10 mouse cellular contexts compared by ENCODE assay signal in the genomic region with DNA sequence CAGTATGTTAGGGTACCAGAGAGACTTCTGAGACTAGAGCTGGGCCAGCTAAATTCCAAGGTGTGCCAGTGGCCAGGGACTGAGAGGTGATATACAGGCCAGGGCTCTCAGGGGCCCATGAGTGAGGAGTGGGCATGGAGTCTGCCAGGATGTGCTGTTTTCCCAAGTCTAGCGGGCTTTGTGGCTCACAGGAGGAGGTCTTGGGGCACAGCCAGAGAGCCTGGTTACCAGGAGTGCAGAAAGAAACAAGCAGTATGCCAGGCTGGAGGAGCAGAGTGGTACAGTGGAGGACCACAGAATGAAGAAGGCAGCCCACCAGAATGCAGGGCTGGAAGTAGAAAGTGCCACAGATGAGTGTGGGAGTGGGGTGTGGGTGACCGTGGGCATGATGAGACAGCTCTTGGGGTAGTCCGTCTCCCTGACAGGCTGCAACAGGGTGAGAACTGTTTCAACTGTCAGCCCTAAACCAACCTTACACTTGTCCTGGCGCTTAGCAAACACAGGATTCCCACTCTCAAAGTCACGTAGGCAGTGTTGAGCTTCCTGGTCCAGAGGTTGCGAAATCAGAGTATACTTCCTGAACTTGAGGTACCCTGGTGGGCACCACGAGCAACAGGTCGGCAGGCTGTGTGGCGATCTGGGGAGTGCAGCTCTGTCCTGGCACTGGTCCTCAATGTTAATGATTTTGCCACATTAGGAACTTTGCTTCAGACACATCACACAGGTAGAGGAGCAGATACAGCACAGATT. TPM values are rescaled to one million over a fixed set of nuclear protein-coding genes. Genes with fewer than 3 reads are reported as not detected.
A peak's percentile ranks its signal among the peaks of the same experiment; 100 is the strongest.
DNase-seq lines count a peak whose midpoint lies in the region; ATAC-seq and TF ChIP-seq lines count a peak whose summit lies in the region.
"Had no signal": no experiment of that assay in that cellular context is flagged by ENCODE, and none has a peak within 500 bp of the region (broad histone marks: within the 10 kb centered on the region; RNA-seq: fewer than 3 reads in every experiment).

No protein-coding gene starts in this region.

- no peak overlapping the region for H3K4me3 ChIP-seq in layer of hippocampus, adult 2 months
- no peak overlapping the region for H3K4me3 ChIP-seq in neural tube, embryonic 14.5 days (ENCODE audit: low read depth, low read length)
- H3K4me3 ChIP-seq in hindbrain, embryonic 14.5 days (replicated peaks; ENCODE audit: low read length) = no peak overlapping the region
- H3K4me3 ChIP-seq: heart, embryonic 15.5 days had no signal

- DNase-seq in layer of hippocampus, adult 2 months (ENCODE audit: low spot score in 2 of 2) = peak in 1 of 2 experiments; percentile 39
- no peak for DNase-seq in layer of hippocampus, adult 9-11 months
- no peak for DNase-seq in neural tube, embryonic 10.5 days (ENCODE audit: extremely low spot score, low spot score)
- DNase-seq in hindbrain, embryonic 14.5 days (ENCODE audit: low spot score) = peak; percentile 52
- no peak for DNase-seq in left cerebral cortex, postnatal 14 days (ENCODE audit: low spot score in 2 of 2)
- DNase-seq: gastrocnemius, postnatal 14 days had no signal

- H3K36me3 ChIP-seq in neural tube, embryonic 14.5 days (ENCODE audit: control insufficient read depth, insufficient read depth, low read length) = no peaks in the 10 kb centered on the region
- H3K36me3 ChIP-seq in hindbrain, embryonic 14.5 days (replicated peaks; ENCODE audit: control insufficient read depth, insufficient read depth) = no peaks in the 10 kb centered on the region
- H3K36me3 ChIP-seq: heart, embryonic 15.5 days had no signal

- H3K27me3 ChIP-seq in neural tube, embryonic 14.5 days (ENCODE audit: control insufficient read depth, insufficient read depth, low read length) = no peaks in the 10 kb centered on the region
- H3K27me3 ChIP-seq in hindbrain, embryonic 14.5 days (ENCODE audit: control insufficient read depth, insufficient read depth, low read length) = no peaks in the 10 kb centered on the region
- H3K27me3 ChIP-seq: heart, embryonic 15.5 days had no signal

- H3K4me1 ChIP-seq in neural tube, embryonic 14.5 days (ENCODE audit: control insufficient read depth, insufficient read depth, low read length) = no peaks in the 10 kb centered on the region
- H3K4me1 ChIP-seq in hindbrain, embryonic 14.5 days (replicated peaks; ENCODE audit: control insufficient read depth, insufficient read depth, low read length) = no peaks in the 10 kb centered on the region
- H3K4me1 ChIP-seq: heart, embryonic 15.5 days had no signal

- peak overlapping the region; percentile 56; the same call in 1 of the 2 replicates for H3K27ac ChIP-seq in layer of hippocampus, adult 2 months
- H3K27ac ChIP-seq in neural tube, embryonic 14.5 days (ENCODE audit: low read depth, low read length) = no peak overlapping the region
- H3K27ac ChIP-seq in hindbrain, embryonic 14.5 days = no peak overlapping the region
- H3K27ac ChIP-seq: heart, embryonic 15.5 days; macrophage had no signal

- no peak for TF ChIP-seq CTCF in layer of hippocampus, adult 2 months (conservative IDR thresholded peaks at IDR 0.05)

- 82% methylated on average over 9 of the region's 9 CpGs for WGBS in neural tube, embryonic 14.5 days
- WGBS in hindbrain, embryonic 14.5 days = 82% methylated on average over 9 of the region's 9 CpGs

- no peaks in the 10 kb centered on the region for H3K9me3 ChIP-seq in neural tube, embryonic 14.5 days (ENCODE audit: control insufficient read depth, low read length)
- no peaks in the 10 kb centered on the region for H3K9me3 ChIP-seq in hindbrain, embryonic 14.5 days (ENCODE audit: control insufficient read depth, low read length)
- H3K9me3 ChIP-seq: heart, embryonic 15.5 days had no signal

- intact Hi-C loops in left cerebral cortex, postnatal 14 days (cut with DNase I) = no loop called here

- no peak overlapping the region for H3K9ac ChIP-seq in neural tube, embryonic 14.5 days (replicated peaks; ENCODE audit: low read depth, low read length)
- no peak overlapping the region for H3K9ac ChIP-seq in hindbrain, embryonic 14.5 days
- H3K9ac ChIP-seq: heart, embryonic 15.5 days had no signal

- no peak overlapping the region for H3K4me2 ChIP-seq in neural tube, embryonic 14.5 days (ENCODE audit: low read depth, low read length)
- no peak overlapping the region for H3K4me2 ChIP-seq in hindbrain, embryonic 14.5 days (replicated peaks)
- H3K4me2 ChIP-seq: heart, embryonic 15.5 days had no signal

- ATAC-seq in neural tube, embryonic 14.5 days (ENCODE audit: low read depth) = peak; percentile 51; the same call in 1 of the 2 replicates
- ATAC-seq in hindbrain, embryonic 14.5 days (ENCODE audit: low FRiP score) = no peak; the same call in 1 of the 2 replicates
- ATAC-seq in megakaryocyte progenitor cell, adult 5-6 weeks (replicated peaks; ENCODE audit: poor library complexity) = peak; percentile 77

RNA-seq across cellular contexts. Expression of a gene that starts 11.8 kb away (rescaled TPM):
- total RNA-seq in layer of hippocampus, adult 2 months (2021) = 10 to 100 TPM; 45.2 to 47.1 TPM
- 4.9 and 6.6 TPM in 2 replicates for polyA plus RNA-seq in neural tube, embryonic 14.5 days (2014; fragmentation: Nextera tagmentation; extraction: Ambion mirVana)
- 5.2 and 5.5 TPM in 2 replicates for polyA plus RNA-seq in hindbrain, embryonic 14.5 days (2014; fragmentation: Nextera tagmentation; extraction: Ambion mirVana)
- 0.02 TPM in 1 of 2 replicates, not detected in the other for total RNA-seq in megakaryocyte progenitor cell, adult 5-6 weeks (2015)
- total RNA-seq in megakaryocyte progenitor cell, adult 5-6 weeks (2017) = 0.12 TPM in 1 of 2 replicates, not detected in the other
- total RNA-seq in left cerebral cortex, postnatal 14 days (2021) = 10 to 100 TPM; 12.4 to 15.2 TPM

RNA-seq across cellular contexts. Expression of a gene that starts 54.3 kb away (rescaled TPM):
- total RNA-seq in layer of hippocampus, adult 2 months (2021) = 1 to 10 TPM; 4.9 TPM
- 2.9 and 3.1 TPM in 2 replicates for polyA plus RNA-seq in neural tube, embryonic 14.5 days (2014; fragmentation: Nextera tagmentation; extraction: Ambion mirVana)
- 3.2 and 3.4 TPM in 2 replicates for polyA plus RNA-seq in hindbrain, embryonic 14.5 days (2014; fragmentation: Nextera tagmentation; extraction: Ambion mirVana)
- total RNA-seq in megakaryocyte progenitor cell, adult 5-6 weeks (2015) = not detected in 2 replicates
- total RNA-seq in megakaryocyte progenitor cell, adult 5-6 weeks (2017) = not detected in 2 replicates
- 1 to 10 TPM; 4.3 to 4.4 TPM for total RNA-seq in left cerebral cortex, postnatal 14 days (2021)

Comparison
In these comparisons a context has a peak if more than half of its experiments do, and no peak if none do; other contexts are left out.
1. RNA of a gene that starts 11.8 kb away (total RNA-seq): 45.2 to 47.1 TPM in layer of hippocampus, adult 2 months and 12.4 to 15.2 TPM in left cerebral cortex, postnatal 14 days; 0.02 to 0.12 TPM in megakaryocyte progenitor cell, adult 5-6 weeks; every median in the first group is over 10 times any median in the second.
2. RNA of a gene that starts 54.3 kb away (total RNA-seq): 4.9 TPM in layer of hippocampus, adult 2 months and 4.3 to 4.4 TPM in left cerebral cortex, postnatal 14 days; not detected in megakaryocyte progenitor cell, adult 5-6 weeks; every median in the first group is over 4 times any median in the second.